Mouse (Mus musculus): ENCODE results near the gene Gabrb1.

GRCm38 (mm10) chr5:71700468-71701272 lies 42.8 kb downstream of the Gabrb1 start:
- TF ChIP-seq CTCF (IDR thresholded peaks at IDR 0.05; ENCODE audit: low read depth, low read length) (peak; percentile 32), POLR2A (IDR thresholded peaks at IDR 0.05; ENCODE audit: insufficient read depth, low read length) (no peak)
